Mouse (Mus musculus) liver, embryonic 11.5 days (tissue): ENCODE measurements around the gene Foxred1. TPM values are rescaled to one million over a fixed set of nuclear protein-coding genes. Genes with fewer than 3 reads are reported as not detected.
A peak's percentile ranks its signal among the peaks of the same experiment; 100 is the strongest.

Source experiments
- ATAC-seq: fragments of 200-750 bp; cut with Nextera tagmentation; replicated peaks from 2 replicates; pipeline ENCODE4 v1.8.0; 2017; ENCODE audit warnings: moderate number of reproducible peaks, mild to moderate bottlenecking, moderate TSS enrichment, moderate library complexity; ENCODE audit not compliant: low FRiP score
- DNase-seq: peaks from one replicate; pipeline ENCODE4 v3.0.0-alpha.2; 2017; ENCODE audit warnings: low spot score
- H3K27ac ChIP-seq: fragments of 300-500 bp; sonication (generic); 2 replicates; pipeline ENCODE4 v1.5.1; 2014; ENCODE audit warnings: mild to moderate bottlenecking, low read depth, low read length, control low read depth
- H3K27me3 ChIP-seq: fragments of 300-500 bp; sonication (generic); replicated peaks from 2 replicates; pipeline ENCODE4 v1.6.1; 2014; ENCODE audit warnings: low read length, mixed read lengths; ENCODE audit not compliant: control insufficient read depth, insufficient read depth
- H3K36me3 ChIP-seq: fragments of 300-500 bp; sonication (generic); 2 replicates; pipeline ENCODE4 v1.6.1; 2014; ENCODE audit warnings: mild to moderate bottlenecking, low read length, moderate library complexity, mixed read lengths; ENCODE audit not compliant: control insufficient read depth, insufficient read depth
- H3K4me1 ChIP-seq: fragments of 300-500 bp; sonication (generic); replicated peaks from 2 replicates; pipeline ENCODE4 v1.6.1; 2014; ENCODE audit warnings: low read length, mixed read lengths; ENCODE audit not compliant: control insufficient read depth, insufficient read depth
- H3K4me2 ChIP-seq: fragments of 300-500 bp; sonication (generic); 2 replicates; pipeline ENCODE4 v1.6.1; 2014; ENCODE audit warnings: mild to moderate bottlenecking, control low read depth, moderate library complexity
- H3K4me3 ChIP-seq: fragments of 300-500 bp; sonication (generic); 2 replicates; pipeline ENCODE4 v1.5.1; 2014; ENCODE audit warnings: low read depth, low read length, control low read depth
- H3K9ac ChIP-seq: fragments of 300-500 bp; sonication (generic); 2 replicates; pipeline ENCODE4 v1.6.1; 2014; ENCODE audit warnings: low read depth, low read length, control low read depth
- H3K9me3 ChIP-seq: fragments of 300-500 bp; sonication (generic); 2 replicates; pipeline ENCODE4 v1.6.1; 2016; ENCODE audit warnings: low read length, inconsistent platforms, mixed read lengths; ENCODE audit not compliant: control insufficient read depth
- WGBS: fragments of 180-500 bp; shearing (Covaris S2); extraction: QIAGEN DNeasy Blood & Tissue Kit; methylation state at CpG from one replicate; pipeline ENCODE4 v1.1.7; 2014; 5-methylcytosine and 5-hydroxymethylcytosine counted together
- polyA plus RNA-seq: library from polyadenylated mRNA; unstranded; fragments of >200 nt; fragmentation: Nextera tagmentation; extraction: Ambion mirVana; gene quantifications from 2 replicates; pipeline ENCODE4 v1.2.1, GENCODE M21; 2014

Gene Foxred1
- polyA plus RNA-seq, 1 experiment from 2014 or later, result 55.4 TPM

GRCm38 (mm10) chr9:35183359-35183758 lies 27.5 kb downstream of the Foxred1 start:
- H3K36me3 ChIP-seq, result no peaks in the 10 kb centered on the region; the same call in 1 of the 2 replicates
- 36% methylated on average over 5 of the region's 5 CpGs for WGBS
- no peak overlapping the region for H3K27ac ChIP-seq

GRCm38 (mm10) chr9:35182832-35183231 lies 28.0 kb downstream of the Foxred1 start:
- 54% methylated on average over 2 of the region's 2 CpGs for WGBS

More at GRCm38 (mm10) chr9:35183359-35183758, 27.5 kb downstream of the Foxred1 start:
- Histone ChIP-seq H3K9me3 (no peaks in the 10 kb centered on the region), H3K4me1 (no peaks in the 10 kb centered on the region), H3K4me2 (no peak overlapping the region), H3K4me3 (no peak overlapping the region), H3K9ac (no peak overlapping the region), H3K27me3 (no peaks in the 10 kb centered on the region)
- DNase-seq (no peak), ATAC-seq (no peak)

GRCm38 (mm10) chr9:35176124-35176659 lies 34.7 kb downstream of the Foxred1 start:
- no peak overlapping the region for H3K27ac ChIP-seq
- peak overlapping the region; percentile 76; the same call in 1 of the 2 replicates for H3K9ac ChIP-seq
- WGBS, result 48% methylated on average over 14 of the region's 14 CpGs
- DNase-seq, result no peak
- no peaks in the 10 kb centered on the region for H3K9me3 ChIP-seq
- peak overlapping the region; percentile 66 for H3K4me3 ChIP-seq
- H3K36me3 ChIP-seq, result no peaks in the 10 kb centered on the region
- ATAC-seq, result no peak
- H3K4me1 ChIP-seq, result peaks cover 6% of the 10 kb centered on the region; the same call in 1 of the 2 replicates
- H3K4me2 ChIP-seq, result peak overlapping the region; percentile 89
- H3K27me3 ChIP-seq, result no peaks in the 10 kb centered on the region

More at GRCm38 (mm10) chr9:35182832-35183231, 28.0 kb downstream of the Foxred1 start:
- Histone ChIP-seq H3K9ac (no peak overlapping the region), H3K4me1 (no peaks in the 10 kb centered on the region), H3K4me2 (no peak overlapping the region), H3K4me3 (no peak overlapping the region), H3K27ac (no peak overlapping the region), H3K9me3 (no peaks in the 10 kb centered on the region), H3K27me3 (no peaks in the 10 kb centered on the region), H3K36me3 (no peaks in the 10 kb centered on the region; the same call in 1 of the 2 replicates)
- ATAC-seq, result no peak
- no peak for DNase-seq

- H3K4me2 ChIP-seq, result peak within 1 kb of the TSS; percentile 89
- peaks cover 6% of the 10 kb centered on the region; the same call in 1 of the 2 replicates for H3K4me1 ChIP-seq
- H3K9me3 ChIP-seq, result no peaks in the 10 kb centered on the region
- peak within 1 kb of the TSS; percentile 66 for H3K4me3 ChIP-seq
- peak; percentile 98 for ATAC-seq
- H3K9ac ChIP-seq, result peak within 1 kb of the TSS; percentile 76
- H3K36me3 ChIP-seq, result no peaks in the 10 kb centered on the region
- DNase-seq, result peak; percentile 94
- H3K27ac ChIP-seq, result peak within 1 kb of the TSS; percentile 67
- WGBS, result under 1% methylated on average over 38 of the region's 38 CpGs
- no peaks in the 10 kb centered on the region for H3K27me3 ChIP-seq
Observed at GRCm38 (mm10) chr9:35175251-35176123, 35.4 kb downstream of the Foxred1 start, which contains the start of gene Dcps. Dcps (minus strand) TSS chr9:35176061.

GRCm38 (mm10) chr9:35173331-35173730 lies 37.5 kb downstream of the Foxred1 start:
- Histone ChIP-seq H3K27ac (no peak overlapping the region), H3K4me2 (no peak overlapping the region)
- ATAC-seq, result no peak

GRCm38 (mm10) chr9:35170071-35170470 lies 40.8 kb downstream of the Foxred1 start:
- 89% methylated on average over 7 of the region's 7 CpGs for WGBS
- Histone ChIP-seq H3K27ac (no peak overlapping the region), H3K36me3 (peaks cover 6% of the 10 kb centered on the region; the same call in 1 of the 2 replicates), H3K4me2 (no peak overlapping the region), H3K4me1 (peaks cover 6% of the 10 kb centered on the region; the same call in 1 of the 2 replicates), H3K27me3 (no peaks in the 10 kb centered on the region), H3K9ac (no peak overlapping the region), H3K9me3 (no peaks in the 10 kb centered on the region), H3K4me3 (no peak overlapping the region)
- DNase-seq, result no peak
- ATAC-seq, result no peak

More at GRCm38 (mm10) chr9:35173331-35173730, 37.5 kb downstream of the Foxred1 start:
- H3K9me3 ChIP-seq, result no peaks in the 10 kb centered on the region
- no peaks in the 10 kb centered on the region for H3K27me3 ChIP-seq
- no peak overlapping the region for H3K4me3 ChIP-seq
- no peak for DNase-seq
- whole genome bisulfite sequencing, result 74% methylated on average over 1 of the region's 1 CpGs
- peaks cover 6% of the 10 kb centered on the region; the same call in 1 of the 2 replicates for H3K36me3 ChIP-seq
- no peak overlapping the region for H3K9ac ChIP-seq
- H3K4me1 ChIP-seq, result peaks cover 6% of the 10 kb centered on the region; the same call in 1 of the 2 replicates

GRCm38 (mm10) chr9:35166798-35167635 lies 43.8 kb downstream of the Foxred1 start:
- Histone ChIP-seq H3K4me1 (no peaks in the 10 kb centered on the region), H3K9ac (no peak overlapping the region), H3K27me3 (no peaks in the 10 kb centered on the region), H3K9me3 (no peaks in the 10 kb centered on the region), H3K4me2 (no peak overlapping the region), H3K4me3 (no peak overlapping the region), H3K27ac (no peak overlapping the region), H3K36me3 (peaks cover 10% of the 10 kb centered on the region; the same call in 1 of the 2 replicates)
- ATAC-seq, result 0 out of 2 replicates have a peak, but pooled peaks have one; percentile 3
- no peak for DNase-seq
- WGBS, result 73% methylated on average over 9 of the region's 9 CpGs
